Mouse (Mus musculus) embryonic facial prominence, embryonic 15.5 days (tissue): ENCODE measurements around the gene Tppp2. TPM values are rescaled to one million over a fixed set of nuclear protein-coding genes. Genes with fewer than 3 reads are reported as not detected.

Source experiments
- ATAC-seq: fragments of 200-750 bp; cut with Nextera tagmentation; 2 replicates; pipeline ENCODE4 v1.8.0; 2017; ENCODE audit warnings: low read depth, moderate TSS enrichment; ENCODE audit not compliant: insufficient number of reproducible peaks, low FRiP score, low TSS enrichment
- H3K27ac ChIP-seq: fragments of 300-500 bp; sonication (generic); replicated peaks from 2 replicates; pipeline ENCODE4 v1.5.1; 2015; ENCODE audit warnings: mild to moderate bottlenecking, inconsistent platforms
- H3K27me3 ChIP-seq: fragments of 300-500 bp; sonication (generic); 2 replicates; pipeline ENCODE4 v1.6.1; 2015; ENCODE audit warnings: inconsistent platforms
- H3K36me3 ChIP-seq: fragments of 300-500 bp; sonication (generic); 2 replicates; pipeline ENCODE4 v1.6.1; 2015; ENCODE audit warnings: mild to moderate bottlenecking, inconsistent platforms
- H3K4me1 ChIP-seq: fragments of 300-500 bp; sonication (generic); 2 replicates; pipeline ENCODE4 v1.6.1; 2015; ENCODE audit warnings: inconsistent platforms
- H3K4me2 ChIP-seq: fragments of 300-500 bp; sonication (generic); replicated peaks from 2 replicates; pipeline ENCODE4 v1.6.1; 2015; ENCODE audit warnings: mild to moderate bottlenecking, inconsistent platforms
- H3K4me3 ChIP-seq: fragments of 300-500 bp; sonication (generic); replicated peaks from 2 replicates; pipeline ENCODE4 v1.5.1; 2015; ENCODE audit warnings: mild to moderate bottlenecking, inconsistent platforms
- H3K9ac ChIP-seq: fragments of 300-500 bp; sonication (generic); 2 replicates; pipeline ENCODE4 v1.6.1; 2015; ENCODE audit warnings: inconsistent platforms
- H3K9me3 ChIP-seq: fragments of 300-500 bp; sonication (generic); replicated peaks from 2 replicates; pipeline ENCODE4 v1.6.1; 2016; ENCODE audit warnings: inconsistent platforms
- WGBS: fragments of 180-500 bp; shearing (Covaris S2); methylation state at CpG from one replicate; pipeline ENCODE4 v1.1.7; 2015; 5-methylcytosine and 5-hydroxymethylcytosine counted together
- polyA plus RNA-seq: library from polyadenylated mRNA; unstranded; fragments of >200 nt; fragmentation: Nextera tagmentation; extraction: Ambion mirVana; gene quantifications from 2 replicates; pipeline ENCODE4 v1.2.1, GENCODE M21; 2015

Tppp2 gene
- polyA plus RNA-seq, 1 experiment from 2014 or later: not detected

- Histone ChIP-seq H3K4me2 (no peak overlapping the region), H3K4me1 (no peaks in the 10 kb centered on the region), H3K9me3 (no peaks in the 10 kb centered on the region), H3K36me3 (no peaks in the 10 kb centered on the region), H3K4me3 (no peak overlapping the region), H3K27me3 (no peaks in the 10 kb centered on the region), H3K9ac (no peak overlapping the region), H3K27ac (no peak overlapping the region)
- 67% methylated on average over 3 of the region's 3 CpGs for WGBS
- no peak for ATAC-seq
Measured at GRCm38 (mm10) chr14:51967400-51967799, 49.2 kb downstream of the Tppp2 start.

Other genes starting within 250 kb of the Tppp2 start
- gene Gm17079, start 223.0 kb upstream of the Tppp2 start, polyA plus RNA-seq: not detected in 2 replicates
- not detected in 2 replicates for gene Gm5800, start 201.2 kb upstream of the Tppp2 start, polyA plus RNA-seq
- gene Ang4, start 144.8 kb upstream of the Tppp2 start, polyA plus RNA-seq: not detected in 2 replicates
- gene AY358078, start 118.4 kb upstream of the Tppp2 start, polyA plus RNA-seq: not detected in 2 replicates
- not detected in 2 replicates for gene Ear6, start 64.7 kb upstream of the Tppp2 start, polyA plus RNA-seq
- 44.1 and 50.7 TPM in 2 replicates for gene Mettl17, start 33.6 kb upstream of the Tppp2 start, polyA plus RNA-seq
- gene Slc39a2, start 25.5 kb upstream of the Tppp2 start, polyA plus RNA-seq: 5.5 and 8.1 TPM in 2 replicates
- 79.3 and 98.2 TPM in 2 replicates for gene Ndrg2, start 4.3 kb upstream of the Tppp2 start, polyA plus RNA-seq
- not detected in 2 replicates for gene Rnase13, start 4.3 kb downstream of the Tppp2 start, polyA plus RNA-seq
- 144 and 150 TPM in 2 replicates for gene Arhgef40, start 66.3 kb downstream of the Tppp2 start, polyA plus RNA-seq
- 0.53 and 0.60 TPM in 2 replicates for gene Tmem253, start 97.2 kb downstream of the Tppp2 start, polyA plus RNA-seq
- gene Zfp219, start 102.3 kb downstream of the Tppp2 start, polyA plus RNA-seq: 33.7 and 33.8 TPM in 2 replicates
- gene Olfr221, start 124.0 kb downstream of the Tppp2 start, polyA plus RNA-seq: 0.19 TPM in 1 of 2 replicates, not detected in the other
- gene Hnrnpc, start 185.6 kb downstream of the Tppp2 start, polyA plus RNA-seq: 549 and 552 TPM in 2 replicates
- gene Rpgrip1, start 192.3 kb downstream of the Tppp2 start, polyA plus RNA-seq: 57.0 and 59.8 TPM in 2 replicates